Mouse (Mus musculus) lung, adult 2 months (tissue): ENCODE results near the gene Phactr1.

Experiments
- CTCF ChIP-seq: fragments of 200-500 bp; IDR thresholded peaks from 2 replicates; pipeline ENCODE4 v1.5.1; 2011; ENCODE audit warnings: mild to moderate bottlenecking, low read length, control low read depth; ENCODE audit not compliant: insufficient read depth
- POLR2A ChIP-seq: fragments of 200-500 bp; IDR thresholded peaks from 2 replicates; pipeline ENCODE4 v1.6.1; 2011; ENCODE audit warnings: low read depth, mild to moderate bottlenecking, control low read depth, low read length, borderline replicate concordance; ENCODE audit errors: extremely low read depth

DNA sequence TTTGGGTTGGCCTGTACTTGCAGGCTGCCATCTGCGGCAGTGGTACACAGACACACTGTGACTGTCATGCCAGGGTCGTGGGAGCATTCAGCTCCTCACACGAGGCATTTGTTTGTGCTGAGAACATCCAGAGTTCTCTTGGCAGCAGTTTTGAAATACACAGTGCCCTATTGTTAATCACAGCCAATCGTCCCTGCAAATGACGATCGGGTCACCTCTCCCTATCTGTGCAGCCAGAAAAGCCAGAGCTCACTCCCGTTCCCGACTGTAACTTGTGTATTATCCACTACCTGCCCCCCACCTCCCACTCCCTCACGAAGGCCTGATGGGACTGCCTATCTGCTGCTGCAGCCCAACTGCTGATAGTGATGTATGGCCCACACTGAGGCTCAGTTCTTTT lies 140.1 kb downstream of the Phactr1 start:
- no peak for TF ChIP-seq CTCF
- TF ChIP-seq POLR2A = no peak
